Mouse (Mus musculus) G1E (cell line): ENCODE data around the gene Nrxn3.

Experiments used
- CTCF ChIP-seq: IDR thresholded peaks from 2 replicates; pipeline ENCODE4 v1.5.1; 2012; ENCODE audit warnings: low read depth, low read length, inconsistent platforms, mixed read lengths
- POLR2AphosphoS5 ChIP-seq: IDR thresholded peaks from 2 replicates; pipeline ENCODE4 v1.6.1; 2012; ENCODE audit warnings: low read depth, low read length, inconsistent platforms; ENCODE audit not compliant: insufficient replicate concordance
- TAL1 ChIP-seq: conservative IDR thresholded peaks from 2 replicates; pipeline ENCODE4 v1.6.1; 2012; ENCODE audit warnings: low read depth, low read length, inconsistent platforms, mixed read lengths

DNA sequence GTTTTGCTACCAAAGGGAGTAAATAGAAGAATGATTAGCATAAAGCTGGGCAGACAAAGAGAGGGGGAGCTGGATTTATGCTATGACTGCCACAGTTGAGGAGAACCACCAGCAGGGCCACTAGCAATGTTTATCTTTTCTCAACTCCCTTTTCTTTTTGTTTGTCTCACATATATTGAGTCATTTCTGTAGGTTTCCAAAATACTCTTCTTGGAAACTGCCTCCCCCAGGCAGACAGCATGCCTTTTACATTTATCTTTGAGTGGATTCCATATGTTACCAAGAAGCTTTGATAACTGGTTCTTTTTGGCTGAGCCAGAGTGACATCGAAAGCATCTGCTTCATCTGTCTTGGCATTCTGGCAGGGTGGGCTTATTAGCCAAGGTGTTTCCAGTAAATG is 587.5 kb downstream of the Nrxn3 start:
- TF ChIP-seq CTCF (no peak), POLR2AphosphoS5 (no peak), TAL1 (no peak)
